Mouse (Mus musculus): ENCODE measurements around the gene Wdr92.
"Not testable (repeated sequence)": the region's sequence is repeated elsewhere in the genome, so short reads cannot be mapped to it uniquely, and the experiment has no call there.

The Wdr92 gene

GRCm38 (mm10) chr11:17211258-17212140 lies 29.6 kb downstream of the Wdr92 start, which contains the start of gene Pno1:
TSS of gene Pno1 (minus strand) at chr11:17211568.
- DNase-seq (ENCODE audit: low spot score), result peak; percentile 94

- DNase-seq (ENCODE audit: low spot score), result no peak
Measured at GRCm38 (mm10) chr11:17212141-17212495, 30.2 kb downstream of the Wdr92 start.

- no peak for DNase-seq (ENCODE audit: low spot score)
Measured at GRCm38 (mm10) chr11:17212903-17213509, 31.1 kb downstream of the Wdr92 start.

- DNase-seq (ENCODE audit: low spot score), result no peak
Measured at GRCm38 (mm10) chr11:17215475-17215874, 33.6 kb downstream of the Wdr92 start.

- no peak for DNase-seq (ENCODE audit: low spot score)
Measured at GRCm38 (mm10) chr11:17221126-17221525, 39.2 kb downstream of the Wdr92 start.

- no peak for DNase-seq (ENCODE audit: low spot score)
Measured at GRCm38 (mm10) chr11:17232792-17233191, 50.9 kb downstream of the Wdr92 start.

GRCm38 (mm10) chr11:17236449-17237037 lies 54.6 kb downstream of the Wdr92 start:
- DNase-seq (ENCODE audit: low spot score), result no peak

- DNase-seq (ENCODE audit: low spot score), result not testable (repeated sequence)
Measured at GRCm38 (mm10) chr11:17238598-17238997, 56.7 kb downstream of the Wdr92 start.

GRCm38 (mm10) chr11:17248715-17249114 lies 66.8 kb downstream of the Wdr92 start:
- DNase-seq (ENCODE audit: low spot score), result no peak

- no peak for DNase-seq (ENCODE audit: low spot score)
Measured at GRCm38 (mm10) chr11:17256813-17257365, 75.0 kb downstream of the Wdr92 start.

- peak; percentile 90 for DNase-seq (ENCODE audit: low spot score)
Measured at GRCm38 (mm10) chr11:17257443-17257842, 75.5 kb downstream of the Wdr92 start, which contains the start of gene C1d. TSS of gene C1d (plus strand) at chr11:17257579.

- no peak for DNase-seq (ENCODE audit: low spot score)
Measured at GRCm38 (mm10) chr11:17257861-17258260, 76.0 kb downstream of the Wdr92 start.

GRCm38 (mm10) chr11:17267176-17267575 lies 85.3 kb downstream of the Wdr92 start:
- no peak for DNase-seq (ENCODE audit: low spot score)

- DNase-seq (ENCODE audit: low spot score), result no peak
Measured at GRCm38 (mm10) chr11:17268801-17269200, 86.9 kb downstream of the Wdr92 start.

- no peak for DNase-seq (ENCODE audit: low spot score)
Measured at GRCm38 (mm10) chr11:17279959-17280358, 98.1 kb downstream of the Wdr92 start.
